Mouse (Mus musculus): ENCODE measurements around the gene Nog. TPM values are rescaled to one million over a fixed set of nuclear protein-coding genes. Genes with fewer than 3 reads are reported as not detected.
A peak's percentile ranks its signal among the peaks of the same experiment; 100 is the strongest.

Gene Nog
- 10 to 100 TPM; 13.0 to 13.7 TPM for total RNA-seq (2021)

GRCm38 (mm10) chr11:89302056-89302815 is at the start of gene Nog:
Gene Nog (minus strand): TSS chr11:89302332.
- intact Hi-C loops (cut with DNase I), result loop anchor here (5.0 to 10.0 kb wide), 4 partner anchors 60 to 623 kb away; no protein-coding TSS in a partner anchor
- DNase-seq (ENCODE audit: extremely low spot score in 1 of 2, low spot score in 2 of 2), result peak; percentile 61 to 72

- intact Hi-C loops (cut with DNase I), result no loop called here
- DNase-seq (ENCODE audit: extremely low spot score in 1 of 2, low spot score in 2 of 2), result no peak
Observed at GRCm38 (mm10) chr11:89340238-89340637, 38.1 kb upstream of the Nog start.

DNA sequence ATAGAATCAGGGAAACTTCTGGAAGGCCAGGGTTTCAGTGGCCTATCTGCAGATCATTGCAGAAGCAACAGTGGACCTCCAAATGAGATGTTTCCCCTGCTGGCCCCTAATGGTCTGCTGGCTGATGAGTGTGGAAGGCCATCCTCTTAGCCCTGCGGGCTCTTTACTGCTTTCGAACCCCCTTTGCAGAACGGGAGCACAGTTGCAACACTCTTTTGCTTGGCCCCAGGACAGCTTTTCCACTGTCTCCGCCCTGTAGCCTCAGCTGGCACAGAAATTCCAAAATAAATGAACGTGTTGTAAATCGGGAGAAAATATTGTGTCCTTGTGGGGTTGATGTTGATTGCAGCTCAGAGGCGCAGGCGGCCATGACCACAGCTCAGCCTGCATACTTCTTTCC is 37.7 kb upstream of the Nog start:
- intact Hi-C loops (cut with DNase I), result no loop called here
- DNase-seq (ENCODE audit: extremely low spot score in 1 of 2, low spot score in 2 of 2), result no peak

DNA sequence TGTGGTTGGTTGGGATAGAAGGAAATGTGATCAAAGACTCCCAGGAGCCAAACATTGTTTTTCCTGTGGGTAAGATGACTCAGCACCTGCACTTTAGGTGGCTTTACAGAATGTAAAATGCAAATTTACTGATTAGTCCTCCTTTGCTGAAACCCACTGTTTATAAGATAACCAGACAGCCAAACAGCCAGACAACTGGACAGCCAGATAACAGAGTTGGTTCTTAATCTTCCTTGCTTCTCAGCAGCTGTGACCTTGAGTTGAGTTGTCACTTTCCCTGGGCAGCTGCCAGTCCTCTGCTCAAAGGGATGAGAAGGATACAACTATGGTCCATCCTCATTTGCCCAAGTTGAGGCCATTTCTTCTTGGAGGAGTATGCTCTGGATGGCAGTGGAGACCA is 35.8 kb upstream of the Nog start:
- intact Hi-C loops (cut with DNase I), result no loop called here
- DNase-seq (ENCODE audit: extremely low spot score in 1 of 2, low spot score in 2 of 2), result no peak

GRCm38 (mm10) chr11:89327089-89327881 is 25.2 kb upstream of the Nog start:
- intact Hi-C loops (cut with DNase I), result no loop called here
- no peak for DNase-seq (ENCODE audit: extremely low spot score in 1 of 2, low spot score in 2 of 2)

- intact Hi-C loops (cut with DNase I), result no loop called here
- DNase-seq (ENCODE audit: extremely low spot score in 1 of 2, low spot score in 2 of 2), result no peak
Observed at GRCm38 (mm10) chr11:89321775-89322174, 19.6 kb upstream of the Nog start.

DNA sequence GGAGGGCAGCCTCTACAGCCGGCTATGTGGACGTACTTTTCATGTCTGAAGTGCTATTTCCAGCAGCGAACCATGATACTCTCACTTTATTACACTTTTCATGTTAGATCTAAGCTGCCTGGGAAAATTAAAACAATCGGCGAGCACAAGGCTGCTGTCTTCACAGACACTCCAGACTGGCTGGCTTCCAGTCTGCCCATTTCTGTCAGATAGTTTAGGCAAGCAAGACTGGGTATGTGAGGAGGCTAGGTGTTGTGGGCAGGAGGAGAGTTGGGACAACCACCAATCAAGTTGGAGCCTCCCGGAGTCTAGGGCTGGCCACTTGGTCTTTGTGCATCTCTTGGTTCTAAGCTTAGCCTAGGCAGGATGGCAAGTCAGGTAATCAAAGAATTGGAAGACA is 17.5 kb upstream of the Nog start:
- intact Hi-C loops (cut with DNase I), result no loop called here

GRCm38 (mm10) chr11:89318324-89318723 is 16.2 kb upstream of the Nog start:
- DNase-seq (ENCODE audit: extremely low spot score in 1 of 2, low spot score in 2 of 2), result no peak
- intact Hi-C loops (cut with DNase I), result no loop called here

More for the DNA sequence above, 17.5 kb upstream of the Nog start:
- no peak for DNase-seq (ENCODE audit: extremely low spot score in 1 of 2, low spot score in 2 of 2)

GRCm38 (mm10) chr11:89317757-89318156 is 15.6 kb upstream of the Nog start:
- intact Hi-C loops (cut with DNase I), result no loop called here

DNA sequence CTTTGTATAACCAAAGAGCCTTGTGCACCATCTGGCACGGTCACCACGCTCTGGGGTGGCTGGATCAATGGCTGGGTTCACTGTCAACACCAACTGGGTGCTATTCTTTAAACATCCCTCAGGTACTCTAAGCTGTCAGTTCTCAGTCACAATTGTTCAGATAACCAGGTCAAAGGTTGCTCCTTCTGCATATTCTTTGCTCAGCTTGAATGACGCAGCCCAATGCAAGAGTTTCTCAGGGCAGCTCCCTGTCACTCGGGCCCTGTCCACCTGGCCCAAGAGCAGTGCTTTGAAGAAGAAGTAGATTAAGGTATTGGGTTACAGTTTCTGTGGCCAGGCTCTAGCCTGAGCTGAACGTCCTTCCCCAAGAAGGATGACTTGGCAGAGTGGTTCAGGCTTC is 12.2 kb upstream of the Nog start:
- intact Hi-C loops (cut with DNase I), result no loop called here
- no peak for DNase-seq (ENCODE audit: extremely low spot score in 1 of 2, low spot score in 2 of 2)

More at GRCm38 (mm10) chr11:89317757-89318156, 15.6 kb upstream of the Nog start:
- no peak for DNase-seq (ENCODE audit: extremely low spot score in 1 of 2, low spot score in 2 of 2)

- intact Hi-C loops (cut with DNase I), result no loop called here
- DNase-seq (ENCODE audit: extremely low spot score in 1 of 2, low spot score in 2 of 2), result no peak
Observed at GRCm38 (mm10) chr11:89312378-89312777, 10.2 kb upstream of the Nog start.

- intact Hi-C loops (cut with DNase I), result no loop called here
- no peak for DNase-seq (ENCODE audit: extremely low spot score in 1 of 2, low spot score in 2 of 2)
Observed at GRCm38 (mm10) chr11:89310217-89310616, 8.1 kb upstream of the Nog start.

DNA sequence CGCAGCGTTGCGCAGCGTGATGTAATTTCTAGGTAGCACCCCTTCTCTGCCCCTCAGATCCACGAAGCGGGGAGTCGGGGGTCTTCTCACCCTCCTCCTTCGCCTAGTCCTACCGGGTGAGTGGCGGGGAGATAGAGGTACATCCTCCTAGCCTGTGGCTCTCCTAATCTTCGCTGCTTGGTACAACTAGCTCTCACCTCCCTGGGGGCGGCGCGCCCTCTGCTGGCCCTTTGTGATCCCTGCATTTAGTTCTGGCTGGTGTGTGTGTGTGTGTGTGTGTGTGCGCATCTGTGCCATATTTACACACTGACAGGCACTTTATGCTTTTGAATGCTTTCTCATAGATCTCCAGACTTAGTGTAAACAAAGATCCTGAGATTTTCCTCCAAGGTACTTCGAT is 1.3 kb upstream of the Nog start:
- DNase-seq (ENCODE audit: extremely low spot score in 1 of 2, low spot score in 2 of 2), result peak; percentile 87 to 89
- intact Hi-C loops (cut with DNase I), result loop anchor here (1.0 to 10.0 kb wide), 5 partner anchors 61 to 621 kb away; no protein-coding TSS in a partner anchor

DNA sequence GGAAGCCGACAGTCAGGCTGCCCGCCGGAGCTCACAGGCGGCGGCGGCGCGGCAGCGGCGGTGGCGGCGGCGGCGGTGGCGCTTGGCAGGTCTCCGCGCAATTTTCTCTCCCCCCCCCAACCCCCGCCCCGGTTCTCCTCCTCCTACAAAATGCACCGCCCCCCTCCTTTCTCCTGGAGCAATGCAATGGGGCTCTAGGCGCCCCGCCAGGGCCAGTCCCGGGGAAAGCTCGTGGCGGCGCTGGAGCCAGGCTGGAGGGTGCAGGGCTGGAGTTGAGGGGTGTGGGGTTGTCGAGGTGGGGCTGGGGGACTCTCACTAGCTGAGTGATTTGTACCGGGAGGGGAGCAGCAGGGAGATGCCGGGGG is 666 bp upstream of the Nog start:
- DNase-seq (ENCODE audit: extremely low spot score in 1 of 2, low spot score in 2 of 2), result peak; percentile 65 to 88
- intact Hi-C loops (cut with DNase I), result loop anchor here (1.0 to 10.0 kb wide), 5 partner anchors 60 to 622 kb away; no protein-coding TSS in a partner anchor

GRCm38 (mm10) chr11:89301331-89302055 is 639 bp downstream of the Nog start:
- intact Hi-C loops (cut with DNase I), result loop anchor here (5.0 to 10.0 kb wide), 4 partner anchors 59 to 623 kb away; no protein-coding TSS in a partner anchor
- DNase-seq (ENCODE audit: extremely low spot score in 1 of 2, low spot score in 2 of 2), result peak in 1 of 2 experiments; percentile 54

DNA sequence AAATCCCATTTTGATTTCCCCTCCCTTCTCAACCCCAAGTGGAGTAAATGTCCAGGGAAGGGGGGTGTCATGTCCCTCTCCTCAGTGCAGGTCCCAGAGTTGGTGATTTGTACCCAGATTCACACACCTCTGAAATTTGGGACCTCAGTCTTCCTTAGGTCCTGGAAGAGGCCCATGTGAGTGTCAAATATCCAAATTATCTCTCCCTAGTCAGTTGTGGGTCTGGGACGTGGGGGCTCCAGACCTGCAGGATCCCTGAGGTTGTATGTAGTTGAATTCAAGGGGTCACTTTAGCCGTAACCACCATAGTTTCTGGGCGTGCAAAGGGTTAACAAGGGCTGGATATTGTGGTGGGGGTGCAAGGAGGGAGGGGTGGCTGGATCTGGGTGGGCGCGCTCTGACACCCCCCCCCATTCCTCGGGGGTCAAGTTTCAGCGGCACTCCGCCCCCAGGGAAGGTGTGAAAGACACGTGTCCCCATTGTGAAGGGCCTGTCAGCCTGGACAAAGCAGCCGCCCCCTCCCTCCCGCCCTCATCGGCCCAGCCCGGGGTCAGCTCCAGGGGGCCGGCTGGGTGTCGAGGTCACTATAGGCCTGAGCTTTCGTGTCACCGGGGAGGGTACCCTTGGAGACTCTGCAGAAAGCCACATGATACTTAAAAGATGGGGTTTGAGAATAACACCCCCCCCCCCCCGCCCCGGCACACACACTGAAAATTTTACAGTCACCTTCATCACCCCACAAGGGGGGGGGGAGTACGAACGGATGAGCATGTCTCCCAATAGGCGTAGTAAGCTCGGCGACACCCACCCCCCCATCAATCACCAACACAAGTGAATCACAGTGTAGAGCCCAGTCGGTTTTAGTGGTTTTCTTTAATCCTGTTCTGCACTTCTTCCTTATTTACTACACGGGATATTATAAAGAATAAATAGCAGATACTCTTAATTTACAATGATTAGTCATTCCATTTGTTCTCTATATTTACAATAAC is 2.1 kb downstream of the Nog start:
- intact Hi-C loops (cut with DNase I), result loop anchor here (5.0 to 10.0 kb wide), 4 partner anchors 58 to 625 kb away; no protein-coding TSS in a partner anchor
- no peak for DNase-seq (ENCODE audit: extremely low spot score in 1 of 2, low spot score in 2 of 2)

- intact Hi-C loops (cut with DNase I), result no loop called here
- DNase-seq (ENCODE audit: extremely low spot score in 1 of 2, low spot score in 2 of 2), result peak in 1 of 2 experiments; percentile 55
Observed at GRCm38 (mm10) chr11:89299116-89299783, 2.9 kb downstream of the Nog start.
